Mouse (Mus musculus) heart, embryonic 10.5 days (tissue): ENCODE measurements around the gene Utp11. TPM values are rescaled to one million over a fixed set of nuclear protein-coding genes. Genes with fewer than 3 reads are reported as not detected.

ENCODE experiments used
- DNase-seq: peaks from one replicate; pipeline ENCODE4 v3.0.0-alpha.2; 2017; ENCODE audit warnings: low spot score
- H3K27ac ChIP-seq: fragments of 300-500 bp; sonication (generic); 2 replicates; pipeline ENCODE4 v1.5.1; 2016; ENCODE audit warnings: mild to moderate bottlenecking
- H3K27me3 ChIP-seq: fragments of 300-500 bp; sonication (generic); 2 replicates; pipeline ENCODE4 v1.6.1; 2016; ENCODE audit warnings: mild to moderate bottlenecking; ENCODE audit not compliant: poor library complexity, insufficient read depth, severe bottlenecking
- H3K36me3 ChIP-seq: fragments of 300-500 bp; sonication (generic); 2 replicates; pipeline ENCODE4 v1.6.1; 2016; ENCODE audit warnings: mild to moderate bottlenecking, moderate library complexity
- H3K4me1 ChIP-seq: fragments of 300-500 bp; sonication (generic); 2 replicates; pipeline ENCODE4 v1.6.1; 2016; ENCODE audit warnings: mild to moderate bottlenecking
- H3K4me3 ChIP-seq: fragments of 300-500 bp; sonication (generic); 2 replicates; pipeline ENCODE4 v1.5.1; 2016; ENCODE audit warnings: mild to moderate bottlenecking, moderate library complexity
- H3K9me3 ChIP-seq: fragments of 300-500 bp; sonication (generic); 2 replicates; pipeline ENCODE4 v1.6.1; 2016; ENCODE audit warnings: mild to moderate bottlenecking, moderate library complexity
- WGBS: fragments of 180-500 bp; shearing (Covaris S2); methylation state at CpG from one replicate; pipeline ENCODE4 v1.1.7; 2016; 5-methylcytosine and 5-hydroxymethylcytosine counted together
- microRNA counts: library from miRNA; unstranded; fragments of <30 nt; microRNA quantifications from one replicate; lab custom pipeline; 2017
- microRNA-seq: library from miRNA; unstranded; fragments of <30 nt; microRNA quantifications from one replicate; pipeline ENCODE4, GENCODE M21; 2017
- polyA plus RNA-seq: library from polyadenylated mRNA; unstranded; fragments of >200 nt; fragmentation: Nextera tagmentation; extraction: Ambion mirVana; gene quantifications from 2 replicates; pipeline ENCODE4 v1.2.1, GENCODE M21; 2016

The Utp11 gene
- polyA plus RNA-seq, 1 experiment from 2014 or later = 63.6 TPM

GRCm38 (mm10) chr4:124631456-124631855 is 61.9 kb downstream of the Utp11 start:
- H3K9me3 ChIP-seq = no peaks in the 10 kb centered on the region
- no peaks in the 10 kb centered on the region for H3K4me1 ChIP-seq
- H3K27ac ChIP-seq = no peak overlapping the region
- H3K36me3 ChIP-seq = no peaks in the 10 kb centered on the region
- H3K4me3 ChIP-seq = no peak overlapping the region
- 41% methylated on average over 4 of the region's 4 CpGs for WGBS
- H3K27me3 ChIP-seq = peaks cover 22% of the 10 kb centered on the region
- no peak for DNase-seq

MicroRNAs encoded within 50 kb of the gene (microRNA counts, 519-probe panel; counts per million panel counts)
- microRNA mmu-miR-697 (lab: Ali Mortazavi, UCI) = not detected

Small RNA genes lying within 50 kb of the gene (microRNA-seq; reads per million reads assigned to microRNA genes)
- gene Gm24721 = not detected
- gene Mir697 = not detected

Other genes with a start within 250 kb of the Utp11 start
- gene 3100002H09Rik, start 82.8 kb downstream of the Utp11 start, polyA plus RNA-seq = 0.20 TPM in 1 of 2 replicates, not detected in the other
- 0.10 and 0.35 TPM in 2 replicates for gene Pou3f1, start 36.8 kb downstream of the Utp11 start, polyA plus RNA-seq
- gene Fhl3, start 7.1 kb upstream of the Utp11 start, polyA plus RNA-seq = 3.9 and 5.4 TPM in 2 replicates
- 137 and 180 TPM in 2 replicates for gene Sf3a3, start 21.2 kb upstream of the Utp11 start, polyA plus RNA-seq
- gene Inpp5b, start 48.2 kb upstream of the Utp11 start, polyA plus RNA-seq = 19.9 and 25.5 TPM in 2 replicates
- gene Mtf1, start 108.5 kb upstream of the Utp11 start, polyA plus RNA-seq = 16.1 and 16.9 TPM in 2 replicates
- 25.8 and 39.3 TPM in 2 replicates for gene Yrdc, start 157.1 kb upstream of the Utp11 start, polyA plus RNA-seq
- 45.0 and 58.0 TPM in 2 replicates for gene 1110065P20Rik, start 157.6 kb upstream of the Utp11 start, polyA plus RNA-seq
- gene Maneal, start 168.6 kb upstream of the Utp11 start, polyA plus RNA-seq = 0.09 and 0.11 TPM in 2 replicates
- gene Epha10, start 187.3 kb upstream of the Utp11 start, polyA plus RNA-seq = 0.08 TPM in 1 of 2 replicates, not detected in the other
- 11.6 and 12.7 TPM in 2 replicates for gene 9930104L06Rik, start 243.4 kb upstream of the Utp11 start, polyA plus RNA-seq
- gene Cdca8, start 245.7 kb upstream of the Utp11 start, polyA plus RNA-seq = 147 and 176 TPM in 2 replicates